Mouse (Mus musculus) G1E (cell line): Measurements from ENCODE around the gene Apof. TPM values are rescaled to one million over a fixed set of nuclear protein-coding genes. Genes with fewer than 3 reads are reported as not detected.

Experiments
- ATAC-seq: 2 replicates; pipeline ENCODE4 v1.8.0; 2016; ENCODE audit warnings: mild to moderate bottlenecking; ENCODE audit not compliant: insufficient number of reproducible peaks, poor library complexity, low FRiP score, severe bottlenecking; ENCODE audit errors: extremely low read depth
- DNase-seq: peaks from one replicate; pipeline ENCODE4 v3.0.0; 2012; ENCODE audit warnings: low spot score
- H3K27me3 ChIP-seq: 2 replicates; pipeline ENCODE4 v1.6.1; 2012; ENCODE audit warnings: mild to moderate bottlenecking, low read length, inconsistent platforms; ENCODE audit not compliant: insufficient read depth
- H3K36me3 ChIP-seq: replicated peaks from 2 replicates; pipeline ENCODE3; 2012; ENCODE audit warnings: mild to moderate bottlenecking, inconsistent platforms
- H3K4me1 ChIP-seq: 2 replicates; pipeline ENCODE4 v1.6.1; 2012; ENCODE audit warnings: low read depth, low read length, inconsistent platforms, mixed read lengths; ENCODE audit not compliant: insufficient read depth
- H3K4me3 ChIP-seq: 2 replicates; pipeline ENCODE4 v1.5.1; 2012; ENCODE audit warnings: low read depth, mild to moderate bottlenecking, inconsistent platforms, low read length, moderate library complexity, mixed read lengths
- H3K9me3 ChIP-seq: replicated peaks from 2 replicates; pipeline ENCODE4 v1.6.1; 2012; ENCODE audit warnings: inconsistent platforms
- CTCF ChIP-seq: IDR thresholded peaks from 2 replicates; pipeline ENCODE4 v1.5.1; 2012; ENCODE audit warnings: low read depth, low read length, inconsistent platforms, mixed read lengths
- GATA1 ChIP-seq: IDR thresholded peaks from 2 replicates; pipeline ENCODE4 v1.6.1; 2012; ENCODE audit warnings: borderline replicate concordance, low read length, inconsistent platforms, mixed read lengths
- GATA2 ChIP-seq: IDR thresholded peaks from 2 replicates; pipeline ENCODE4 v1.6.1; 2012; ENCODE audit warnings: low read depth, low read length, inconsistent platforms, borderline replicate concordance
- POLR2AphosphoS5 ChIP-seq: IDR thresholded peaks from 2 replicates; pipeline ENCODE4 v1.6.1; 2012; ENCODE audit warnings: low read depth, low read length, inconsistent platforms; ENCODE audit not compliant: insufficient replicate concordance
- TAL1 ChIP-seq: conservative IDR thresholded peaks from 2 replicates; pipeline ENCODE4 v1.6.1; 2012; ENCODE audit warnings: low read depth, low read length, inconsistent platforms, mixed read lengths
- polyA plus RNA-seq: library from polyadenylated mRNA; stranded (reverse); fragments of >175 nt; gene quantifications from 2 replicates; pipeline ENCODE4 v1.2.3, GENCODE M21; 2012
- total RNA-seq, 2 experiments: library from RNA; stranded (forward) in 1 of 2; stranded (reverse) in 1 of 2; fragments of 200-1000 nt in 1 of 2; fragments of >200 nt in 1 of 2; fragmentation: Nextera tagmentation in 1 of 2; gene quantifications; 2 replicates each; pipeline ENCODE4 v1.2.3; 2014 to 2017

Gene Apof
- total and polyA plus RNA-seq, 3 experiments = 0.16 TPM; not detected in 2

DNA sequence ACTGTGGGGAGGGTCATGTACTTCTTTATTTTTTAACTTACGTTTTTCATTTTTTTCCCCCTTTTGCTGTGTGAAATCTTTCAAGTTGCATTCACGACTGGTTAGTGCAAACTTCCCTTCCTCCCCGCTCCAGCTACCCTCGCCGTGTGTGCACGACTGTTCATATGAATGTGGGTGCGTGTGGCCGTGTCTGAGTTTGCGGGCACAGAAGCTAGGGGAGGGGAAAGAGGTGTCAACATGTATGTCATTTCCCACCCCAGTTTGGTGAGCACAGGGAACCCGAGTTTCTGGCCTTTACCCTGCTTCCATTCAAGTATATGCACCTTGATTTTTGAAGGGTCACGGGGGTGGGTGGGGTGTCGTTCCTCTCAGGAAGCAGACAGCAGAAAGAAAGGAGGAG lies 37.9 kb upstream of the Apof start:
- no peak for ATAC-seq
- peak overlapping the region; percentile 78; the same call in 1 of the 2 replicates for H3K4me3 ChIP-seq
- TF ChIP-seq GATA2 (no peak), GATA1 (no peak), TAL1 (no peak), POLR2AphosphoS5 (no peak)

DNA sequence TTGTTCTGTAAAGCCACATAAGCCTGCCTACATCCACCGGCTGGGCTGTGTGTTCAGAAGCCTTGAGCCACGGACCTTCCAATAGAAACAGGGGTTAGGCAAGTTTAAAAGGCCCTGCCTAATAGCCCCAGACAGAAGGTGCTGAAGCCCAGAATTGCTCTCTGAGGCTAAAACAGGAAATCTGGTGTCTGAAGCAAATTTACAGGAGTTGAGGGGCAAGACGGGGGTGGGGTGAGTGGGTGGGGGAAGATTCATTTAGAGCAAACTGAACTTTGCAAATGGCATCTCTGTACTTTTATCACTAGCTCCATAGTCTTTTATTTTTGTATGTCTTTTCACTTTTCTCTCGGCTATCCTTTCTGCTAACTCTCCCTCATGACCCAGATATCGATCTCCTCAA lies 37.3 kb upstream of the Apof start:
- H3K36me3 ChIP-seq = peaks cover 27% of the 10 kb centered on the region
- no peak for ATAC-seq
- no peak for TF ChIP-seq GATA2
- no peak for TF ChIP-seq TAL1
- TF ChIP-seq CTCF = no peak
- no peak for TF ChIP-seq GATA1
- TF ChIP-seq POLR2AphosphoS5 = no peak
- peak overlapping the region; percentile 78 for H3K4me3 ChIP-seq
- H3K9me3 ChIP-seq = no peaks in the 10 kb centered on the region
- peak; percentile 25 for DNase-seq
- H3K4me1 ChIP-seq = peaks cover 60% of the 10 kb centered on the region
- no peaks in the 10 kb centered on the region for H3K27me3 ChIP-seq

More for the DNA sequence above, 37.9 kb upstream of the Apof start:
- Histone ChIP-seq H3K27me3 (no peaks in the 10 kb centered on the region), H3K9me3 (no peaks in the 10 kb centered on the region), H3K36me3 (peaks cover 21% of the 10 kb centered on the region), H3K4me1 (peaks cover 62% of the 10 kb centered on the region)
- DNase-seq = no peak

DNA sequence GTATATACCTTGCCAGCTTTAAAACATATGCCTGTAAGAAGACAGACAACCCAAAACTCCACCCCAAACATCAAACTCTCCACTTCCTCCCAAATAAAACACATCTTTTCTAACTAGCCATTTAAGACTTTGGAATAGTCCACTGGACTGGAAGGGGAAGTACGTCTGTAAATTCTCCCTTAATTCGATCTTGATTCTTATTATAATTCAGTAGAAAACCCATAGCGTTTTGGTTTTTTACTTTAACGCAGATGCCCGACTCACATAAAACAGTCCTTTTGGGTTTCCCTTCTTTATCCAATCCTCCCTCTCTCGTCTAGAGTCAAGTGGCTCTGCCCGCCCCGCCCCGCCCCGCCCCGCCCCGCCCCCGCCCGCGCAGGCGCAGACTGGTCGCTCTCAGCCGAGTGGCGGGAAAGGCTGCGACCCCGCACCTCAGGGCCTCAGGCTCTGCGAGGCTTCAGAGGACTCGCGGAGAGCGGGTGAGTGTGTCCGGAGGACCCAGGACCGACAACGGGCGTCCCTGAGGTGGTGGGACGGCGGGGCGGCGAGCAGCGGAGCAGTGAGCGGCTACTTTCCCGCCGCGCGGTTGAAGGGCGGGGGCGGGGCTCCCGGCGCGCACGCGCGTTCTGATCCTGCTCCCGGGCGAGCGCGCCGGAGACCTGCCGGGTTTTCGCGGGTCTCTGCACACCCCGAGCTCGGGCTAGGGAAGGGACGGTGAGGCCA lies 36.6 kb upstream of the Apof start, which contains the start of gene Timeless:
Timeless (plus strand) TSS at position 369 of the 723 bp plus-strand sequence.
- Histone ChIP-seq H3K27me3 (no peaks in the 10 kb centered on the region), H3K4me3 (peak within 1 kb of the TSS; percentile 78), H3K4me1 (peaks cover 54% of the 10 kb centered on the region), H3K36me3 (peaks cover 31% of the 10 kb centered on the region), H3K9me3 (no peaks in the 10 kb centered on the region)
- DNase-seq (peak; percentile 91), ATAC-seq (peak; percentile 55)
- TF ChIP-seq GATA2 (no peak), CTCF (no peak), GATA1 (no peak), POLR2AphosphoS5 (no peak), TAL1 (no peak)

DNA sequence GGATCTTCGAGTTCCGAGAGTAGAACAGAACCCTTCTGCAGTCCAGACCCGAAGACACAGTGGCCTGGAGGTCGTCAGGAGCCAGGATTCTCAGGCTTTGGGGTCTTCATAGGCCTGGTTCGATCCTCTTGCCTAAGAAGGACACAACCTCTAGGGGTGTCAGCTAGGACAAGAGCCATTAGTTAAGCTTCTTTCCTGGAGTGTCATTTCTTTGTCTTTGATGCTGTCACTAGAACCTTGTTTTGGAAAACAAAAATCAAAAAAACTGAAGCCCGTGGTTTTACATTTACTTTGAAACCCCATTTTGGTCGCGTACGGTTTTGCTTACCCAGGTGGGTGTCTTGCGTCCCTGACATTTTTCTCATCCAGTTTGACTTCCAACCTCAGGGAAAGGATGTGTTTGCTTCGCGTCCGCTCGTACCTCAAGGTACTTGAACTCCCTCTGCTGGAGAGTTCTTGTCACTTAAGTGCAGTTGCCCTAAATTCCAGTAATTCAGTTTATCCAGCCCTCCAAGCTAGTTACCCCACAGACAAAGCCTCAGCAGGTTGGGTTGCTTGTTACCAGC lies 36.0 kb upstream of the Apof start:
- no peak for TF ChIP-seq GATA1
- no peak for TF ChIP-seq GATA2
- peak; percentile 35; the same call in 1 of the 2 replicates for TF ChIP-seq CTCF
- 0 out of 2 replicates have a peak, but pooled peaks have one; percentile 35 for TF ChIP-seq POLR2AphosphoS5
- no peak for TF ChIP-seq TAL1
- peaks cover 31% of the 10 kb centered on the region for H3K36me3 ChIP-seq
- H3K27me3 ChIP-seq = no peaks in the 10 kb centered on the region
- peak overlapping the region; percentile 78 for H3K4me3 ChIP-seq
- peaks cover 52% of the 10 kb centered on the region for H3K4me1 ChIP-seq
- H3K9me3 ChIP-seq = no peaks in the 10 kb centered on the region
- ATAC-seq (peak; percentile 30; the same call in 1 of the 2 replicates), DNase-seq (peak; percentile 46)

DNA sequence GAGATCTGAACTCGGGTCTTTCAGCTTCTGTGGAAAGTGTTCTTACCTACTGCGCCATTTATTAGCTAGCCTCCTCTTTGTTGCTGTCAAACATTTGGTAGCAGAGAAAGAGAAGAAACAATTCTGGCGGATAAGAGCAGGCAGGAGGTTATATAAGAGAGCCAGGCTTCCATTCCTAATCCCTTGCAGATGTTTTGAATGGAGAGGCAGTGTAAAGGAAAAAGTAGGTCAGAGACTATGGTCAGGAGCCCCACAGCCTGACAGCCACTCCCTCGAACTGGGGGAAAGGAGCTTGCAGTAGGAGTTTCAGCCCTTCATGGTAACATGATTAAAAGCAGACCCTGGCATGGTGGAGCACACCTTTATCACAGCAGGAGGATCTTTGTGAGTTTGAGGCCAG lies 32.1 kb upstream of the Apof start:
- H3K27me3 ChIP-seq = no peaks in the 10 kb centered on the region
- TF ChIP-seq TAL1 = no peak
- TF ChIP-seq GATA2 = no peak
- no peak for TF ChIP-seq POLR2AphosphoS5
- no peak for TF ChIP-seq GATA1
- TF ChIP-seq CTCF = no peak
- no peak for DNase-seq
- H3K4me3 ChIP-seq = no peak overlapping the region
- H3K36me3 ChIP-seq = peaks cover 63% of the 10 kb centered on the region
- no peaks in the 10 kb centered on the region for H3K9me3 ChIP-seq
- peaks cover 31% of the 10 kb centered on the region for H3K4me1 ChIP-seq
- no peak for ATAC-seq

DNA sequence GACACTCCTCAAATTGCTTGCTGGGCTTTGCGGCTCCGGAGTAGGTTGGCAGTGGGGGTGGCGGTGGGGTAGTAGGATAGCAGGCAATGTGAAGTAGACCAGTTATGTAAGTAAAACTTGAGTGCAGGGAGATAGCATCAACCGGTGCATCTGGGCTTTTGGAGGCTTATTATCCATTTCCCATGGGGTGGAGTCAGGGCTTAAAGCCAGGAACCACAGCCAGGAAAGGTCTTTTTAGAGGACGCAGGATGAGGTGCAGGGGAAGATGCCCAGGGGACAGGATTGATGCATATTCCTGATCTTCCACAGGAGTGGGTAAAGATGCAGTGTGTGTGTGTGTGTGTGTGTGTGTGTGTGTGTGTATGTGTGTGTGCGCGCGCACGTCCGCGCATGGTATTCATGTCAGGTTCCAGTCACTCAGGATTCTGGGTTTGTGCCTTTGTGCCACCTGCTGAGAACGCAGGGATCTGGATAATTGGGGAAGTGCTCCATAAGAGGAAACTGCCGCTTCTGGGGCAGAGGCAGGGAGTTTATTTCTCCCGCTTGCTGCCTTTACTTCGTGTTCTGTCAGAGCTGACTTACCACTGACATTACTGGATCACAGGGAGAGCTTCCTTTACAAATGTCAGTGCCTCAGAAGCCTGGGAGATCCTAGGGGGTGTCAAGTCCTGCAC lies 30.5 kb upstream of the Apof start:
- Histone ChIP-seq H3K27me3 (no peaks in the 10 kb centered on the region), H3K4me1 (peaks cover 28% of the 10 kb centered on the region), H3K9me3 (no peaks in the 10 kb centered on the region), H3K4me3 (no peak overlapping the region), H3K36me3 (peaks cover 79% of the 10 kb centered on the region)
- ATAC-seq (no peak), DNase-seq (no peak)
- TF ChIP-seq CTCF = no peak
- TF ChIP-seq GATA1 = no peak
- no peak for TF ChIP-seq GATA2
- TF ChIP-seq POLR2AphosphoS5 = no peak
- no peak for TF ChIP-seq TAL1
